Mouse (Mus musculus) skeletal muscle tissue, postnatal 0 days (tissue): Measurements from ENCODE around the gene Figla. TPM values are rescaled to one million over a fixed set of nuclear protein-coding genes. Genes with fewer than 3 reads are reported as not detected.

Source experiments
- polyA plus RNA-seq: library from polyadenylated mRNA; unstranded; fragments of >200 nt; fragmentation: Nextera tagmentation; extraction: Ambion mirVana; gene quantifications from 2 replicates; pipeline ENCODE4 v1.2.1, GENCODE M21; 2015

The Figla gene
- not detected in 2 replicates for polyA plus RNA-seq

DNA sequence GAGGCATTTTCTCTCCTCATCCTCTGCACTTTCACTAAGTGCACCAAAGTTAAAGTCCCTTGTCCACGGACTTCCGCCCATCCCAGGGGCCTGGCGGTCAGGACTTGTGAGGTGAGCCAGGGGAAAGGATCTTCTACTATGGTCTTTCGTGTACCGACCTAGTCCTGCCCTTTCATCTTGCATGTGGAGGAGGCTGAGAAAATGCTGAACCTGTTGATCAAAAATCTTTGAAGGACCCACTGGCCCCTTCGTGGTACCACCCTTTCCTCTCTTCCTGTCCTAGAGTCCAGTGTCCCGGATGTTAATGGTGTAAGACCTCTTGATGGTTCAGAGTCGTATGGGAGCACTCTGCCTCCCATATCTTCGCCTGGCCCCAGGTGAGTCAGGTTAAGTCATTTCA, at the start of gene Figla:
Gene Figla (plus strand): TSS at position 301 of the 400 bp plus-strand sequence.

DNA sequence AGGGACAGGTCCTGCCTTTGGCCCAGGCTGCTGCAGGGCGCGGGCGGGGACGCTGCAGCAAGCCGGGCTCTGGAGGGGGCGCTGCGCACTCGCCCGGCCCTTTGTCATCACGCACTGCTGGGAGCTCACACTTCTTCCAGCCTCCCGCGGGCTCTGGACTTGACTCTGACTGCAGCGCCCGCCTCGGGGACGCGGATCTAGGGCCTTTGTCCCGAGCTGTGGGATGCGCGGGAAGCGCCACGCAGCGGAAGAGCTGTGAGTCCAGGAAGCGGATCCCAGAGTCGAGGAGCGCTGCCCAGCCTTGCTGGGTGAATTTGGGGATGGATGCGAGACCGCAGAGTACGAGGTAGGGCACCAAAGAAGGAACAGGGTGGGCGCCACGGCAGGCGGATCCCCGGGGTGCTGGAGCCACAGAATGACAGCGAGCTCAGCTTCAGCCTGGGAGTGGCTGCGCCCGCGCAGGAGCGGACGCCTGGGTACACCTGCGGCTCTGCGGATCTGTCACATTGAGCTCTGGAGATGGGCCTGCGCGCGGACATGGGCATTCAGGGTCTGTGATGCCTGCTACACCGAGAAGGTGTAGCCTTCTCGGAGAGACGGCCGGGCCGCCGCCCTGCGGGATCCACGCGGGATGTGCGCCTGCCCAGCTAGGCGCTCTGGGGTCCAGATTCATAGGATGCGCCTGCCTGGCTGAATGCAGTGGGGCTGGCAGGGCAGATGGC, 12.8 kb downstream of the Figla start, which contains the start of gene Add2:
Gene Add2 (plus strand): TSS at position 81 of the 722 bp plus-strand sequence.

Other genes with a start within 250 kb of the Figla start
- not detected in 2 replicates for gene Nat8f6, start 195.2 kb upstream of the Figla start, polyA plus RNA-seq
- gene Nat8f5, start 195.2 kb upstream of the Figla start, polyA plus RNA-seq: not detected in 2 replicates
- gene Nat8, start 184.1 kb upstream of the Figla start, polyA plus RNA-seq: 0.16 TPM in 1 of 2 replicates, not detected in the other
- gene Nat8f2, start 147.0 kb upstream of the Figla start, polyA plus RNA-seq: not detected in 2 replicates
- gene Nat8f4, start 111.3 kb upstream of the Figla start, polyA plus RNA-seq: 0.72 and 0.90 TPM in 2 replicates
- gene Tprkb, start 104.3 kb upstream of the Figla start, polyA plus RNA-seq: 28.5 and 29.1 TPM in 2 replicates
- 3.9 and 5.0 TPM in 2 replicates for gene Nat8f1, start 100.5 kb upstream of the Figla start, polyA plus RNA-seq
- gene Dusp11, start 54.5 kb upstream of the Figla start, polyA plus RNA-seq: 27.0 and 30.4 TPM in 2 replicates
- gene Add2, start 12.5 kb downstream of the Figla start, polyA plus RNA-seq: 0.15 and 0.49 TPM in 2 replicates
- gene Tgfa, start 179.1 kb downstream of the Figla start, polyA plus RNA-seq: 0.46 and 0.51 TPM in 2 replicates